Mouse (Mus musculus) midbrain, embryonic 11.5 days (tissue): ENCODE measurements around the gene Mkrn1. TPM values are rescaled to one million over a fixed set of nuclear protein-coding genes. Genes with fewer than 3 reads are reported as not detected.

Experiments used
- ATAC-seq: fragments of 200-750 bp; cut with Nextera tagmentation; 2 replicates; pipeline ENCODE4 v1.8.0; 2017; ENCODE audit warnings: moderate TSS enrichment, moderate library complexity; ENCODE audit not compliant: low FRiP score
- DNase-seq: peaks from one replicate; pipeline ENCODE4 v3.0.0; 2015; ENCODE audit warnings: low spot score; ENCODE audit errors: missing footprints
- H3K27ac ChIP-seq: fragments of 300-500 bp; sonication (generic); 2 replicates; pipeline ENCODE4 v1.5.1; 2014; ENCODE audit warnings: low read depth, low read length
- H3K27me3 ChIP-seq: fragments of 300-500 bp; sonication (generic); 2 replicates; pipeline ENCODE4 v1.6.1; 2014; ENCODE audit warnings: mild to moderate bottlenecking, low read length, moderate library complexity, mixed read lengths; ENCODE audit not compliant: control insufficient read depth, insufficient read depth
- H3K36me3 ChIP-seq: fragments of 300-500 bp; sonication (generic); 2 replicates; pipeline ENCODE4 v1.6.1; 2014; ENCODE audit warnings: mild to moderate bottlenecking, low read length, moderate library complexity, mixed read lengths; ENCODE audit not compliant: control insufficient read depth, insufficient read depth
- H3K4me1 ChIP-seq: fragments of 300-500 bp; sonication (generic); 2 replicates; pipeline ENCODE4 v1.6.1; 2014; ENCODE audit warnings: low read length; ENCODE audit not compliant: control insufficient read depth, insufficient read depth
- H3K4me2 ChIP-seq: fragments of 300-500 bp; sonication (generic); 2 replicates; pipeline ENCODE4 v1.6.1; 2014; ENCODE audit warnings: mild to moderate bottlenecking, moderate library complexity
- H3K4me3 ChIP-seq: fragments of 300-500 bp; sonication (generic); 2 replicates; pipeline ENCODE4 v1.5.1; 2014; ENCODE audit warnings: low read depth, low read length
- H3K9ac ChIP-seq: fragments of 300-500 bp; sonication (generic); 2 replicates; pipeline ENCODE4 v1.6.1; 2014; ENCODE audit warnings: low read length
- H3K9me3 ChIP-seq: fragments of 300-500 bp; sonication (generic); 2 replicates; pipeline ENCODE4 v1.6.1; 2016; ENCODE audit warnings: low read length; ENCODE audit not compliant: control insufficient read depth
- WGBS: fragments of 180-500 bp; shearing (Covaris S2); extraction: QIAGEN DNeasy Blood & Tissue Kit; methylation state at CpG from one replicate; pipeline ENCODE4 v1.1.7; 2014; 5-methylcytosine and 5-hydroxymethylcytosine counted together
- polyA plus RNA-seq: library from polyadenylated mRNA; unstranded; fragments of >200 nt; fragmentation: Nextera tagmentation; extraction: Ambion mirVana; gene quantifications from 2 replicates; pipeline ENCODE4 v1.2.1, GENCODE M21; 2014

Gene Mkrn1
- 128 and 131 TPM in 2 replicates for polyA plus RNA-seq

DNA sequence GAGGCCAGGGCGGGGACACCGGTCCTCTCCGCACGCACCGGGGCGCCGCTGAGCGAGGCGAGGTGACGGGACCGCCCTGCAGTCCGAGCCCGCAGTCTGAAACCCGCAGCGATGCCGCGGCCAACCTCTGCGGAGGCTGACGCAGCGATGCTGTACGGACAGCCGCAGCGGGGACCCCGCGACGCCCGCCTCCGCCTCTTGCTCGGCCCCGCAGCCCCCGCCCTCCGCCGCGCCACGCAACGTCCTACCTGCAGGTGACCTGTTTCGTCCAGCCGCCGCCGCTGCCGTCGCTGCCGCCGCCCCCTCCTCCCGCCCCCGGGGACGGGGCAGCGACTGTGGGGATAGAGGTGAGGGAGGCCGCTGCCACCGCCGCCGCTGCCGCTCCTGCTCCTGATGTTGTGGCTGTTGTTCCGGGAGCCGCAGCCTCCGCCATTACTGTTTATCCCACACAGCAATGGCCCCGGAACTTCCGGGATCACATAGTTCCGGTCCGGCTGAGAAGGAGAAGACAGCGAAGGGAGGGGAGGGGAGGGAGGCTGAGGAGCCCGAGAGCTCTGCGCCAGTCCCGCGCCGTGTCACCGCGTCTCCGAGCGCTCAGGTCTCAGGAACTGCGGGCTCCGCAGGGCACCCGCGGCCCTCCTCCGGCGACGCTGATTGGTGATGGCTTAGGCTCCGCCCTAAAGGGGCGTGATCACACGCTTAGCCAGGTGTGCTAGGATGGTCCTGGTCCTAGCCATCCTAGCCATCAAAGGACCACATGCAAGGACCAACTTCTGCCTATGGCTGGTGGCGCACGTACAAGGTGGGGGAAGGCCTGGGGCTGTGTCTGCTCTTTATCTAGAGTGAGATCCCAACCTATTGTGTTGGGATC, at the start of gene Mkrn1:
Gene Mkrn1 (minus strand): TSS at position 612 of the 871 bp plus-strand sequence.
- peak within 1 kb of the TSS; percentile 95 for H3K4me3 ChIP-seq
- WGBS = under 1% methylated on average over 74 of the region's 82 CpGs
- 0 out of 2 replicates have a peak, but pooled peaks cover 4% of the 10 kb centered on the region for H3K4me1 ChIP-seq
- H3K9me3 ChIP-seq = no peaks in the 10 kb centered on the region
- no peaks in the 10 kb centered on the region for H3K36me3 ChIP-seq
- ATAC-seq (peak; percentile 95), DNase-seq (peak; percentile 97)
- peak within 1 kb of the TSS; percentile 88 for H3K27ac ChIP-seq
- peak within 1 kb of the TSS; percentile 90 for H3K9ac ChIP-seq
- no peaks in the 10 kb centered on the region for H3K27me3 ChIP-seq
- H3K4me2 ChIP-seq = peak within 1 kb of the TSS; percentile 63

DNA sequence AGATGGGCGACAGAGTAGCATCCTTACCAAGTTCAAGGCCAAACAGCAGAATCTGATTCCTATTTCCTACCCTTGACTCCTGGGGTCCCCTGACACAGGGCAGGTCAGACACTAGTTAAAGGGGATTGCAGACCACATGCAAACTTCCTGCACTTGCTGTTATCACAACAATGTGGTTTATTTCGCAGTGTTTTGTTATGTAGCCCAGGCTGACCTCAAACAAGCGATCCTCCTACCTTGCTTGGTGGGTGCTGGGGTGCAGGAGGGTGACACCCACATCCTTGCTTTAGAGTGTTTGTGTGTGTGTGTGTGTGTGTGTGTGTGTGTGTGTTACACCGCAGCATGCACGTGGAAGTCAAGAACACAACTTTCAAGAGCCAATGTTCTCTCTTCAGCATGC, 49.2 kb upstream of the Mkrn1 start:
- no peak overlapping the region for H3K9ac ChIP-seq
- no peaks in the 10 kb centered on the region for H3K9me3 ChIP-seq
- no peak overlapping the region for H3K4me3 ChIP-seq
- no peak overlapping the region for H3K4me2 ChIP-seq
- H3K27ac ChIP-seq = no peak overlapping the region
- no peak for DNase-seq
- WGBS = 96% methylated on average over 5 of the region's 5 CpGs
- no peaks in the 10 kb centered on the region for H3K27me3 ChIP-seq
- H3K36me3 ChIP-seq = peaks cover 17% of the 10 kb centered on the region
- no peak for ATAC-seq
- no peaks in the 10 kb centered on the region for H3K4me1 ChIP-seq

DNA sequence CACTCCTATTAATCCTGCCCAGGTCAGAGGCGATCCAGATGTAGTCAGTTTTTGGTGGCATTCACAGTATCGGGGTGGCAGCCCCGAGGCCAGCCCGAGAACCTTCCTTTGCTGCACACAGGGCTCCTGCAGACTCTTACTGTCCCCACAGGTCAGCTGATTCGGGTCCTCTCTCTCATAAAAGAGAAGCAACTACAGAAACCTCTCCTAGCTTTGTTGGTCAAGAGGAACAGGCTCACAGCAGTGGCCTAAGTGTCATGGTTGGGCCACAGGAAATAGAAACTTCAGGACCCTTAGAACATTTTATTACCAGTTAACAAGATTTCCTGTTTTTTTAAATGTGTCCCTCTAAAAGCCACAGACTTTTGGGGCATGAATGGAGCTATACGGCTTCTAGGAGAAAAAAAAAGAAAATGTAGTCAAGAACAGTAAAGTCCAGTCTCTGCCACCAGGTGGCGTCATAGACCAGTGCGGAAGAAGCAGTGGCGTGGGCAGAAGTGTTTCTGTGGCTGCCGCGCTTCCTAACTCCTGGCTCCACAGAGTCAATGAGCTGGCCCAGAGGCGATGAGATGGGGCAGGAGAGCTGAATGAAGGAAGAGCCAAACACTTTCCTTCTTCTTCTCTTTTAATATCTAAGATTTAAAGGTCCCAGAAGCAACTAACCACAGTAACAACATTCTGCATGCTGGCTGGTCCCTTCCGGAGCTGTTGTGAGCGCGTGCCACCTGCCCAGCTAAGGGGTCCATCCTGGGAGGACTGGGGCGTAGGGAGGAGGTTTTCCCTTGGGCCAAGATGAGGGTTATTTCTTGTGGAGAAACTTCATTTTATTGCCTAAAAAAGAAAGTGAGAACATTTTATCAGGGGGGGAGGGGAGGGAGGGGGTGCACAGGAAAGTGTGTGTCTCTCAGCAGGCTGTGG, 42.6 kb upstream of the Mkrn1 start:
- H3K4me2 ChIP-seq = no peak overlapping the region
- no peaks in the 10 kb centered on the region; the same call in 1 of the 2 replicates for H3K9me3 ChIP-seq
- no peak overlapping the region for H3K4me3 ChIP-seq
- no peaks in the 10 kb centered on the region for H3K4me1 ChIP-seq
- ATAC-seq (peak; percentile 66; the same call in 1 of the 2 replicates), DNase-seq (peak; percentile 97)
- no peaks in the 10 kb centered on the region for H3K27me3 ChIP-seq
- H3K36me3 ChIP-seq = peaks cover 13% of the 10 kb centered on the region
- H3K27ac ChIP-seq = no peak overlapping the region
- no peak overlapping the region for H3K9ac ChIP-seq
- 52% methylated on average over 16 of the region's 16 CpGs for WGBS

DNA sequence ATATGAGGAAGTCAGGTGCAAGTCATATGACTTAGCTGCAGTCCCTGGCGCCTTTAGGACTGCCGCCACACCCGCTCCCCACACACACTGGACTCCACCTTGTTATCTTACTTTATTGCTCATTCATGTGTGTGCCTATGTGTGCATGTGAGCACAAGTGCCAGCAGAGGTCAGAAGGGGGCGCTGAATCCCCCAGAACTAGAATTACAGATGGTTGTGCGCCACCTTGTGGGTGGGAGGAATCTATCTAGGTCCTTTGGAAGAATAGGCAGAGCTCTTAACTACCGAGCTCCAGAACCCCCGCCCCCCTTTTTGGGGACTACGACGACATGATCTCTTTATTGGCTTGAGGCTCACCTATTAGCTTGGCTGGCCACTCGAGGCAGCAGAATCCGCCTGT, 39.8 kb upstream of the Mkrn1 start:
- peaks cover 13% of the 10 kb centered on the region for H3K36me3 ChIP-seq
- no peak overlapping the region for H3K4me2 ChIP-seq
- no peak overlapping the region for H3K27ac ChIP-seq
- no peak overlapping the region for H3K4me3 ChIP-seq
- no peak for ATAC-seq
- WGBS = 96% methylated on average over 11 of the region's 11 CpGs
- no peaks in the 10 kb centered on the region for H3K4me1 ChIP-seq
- H3K9ac ChIP-seq = no peak overlapping the region
- DNase-seq = peak; percentile 70
- no peaks in the 10 kb centered on the region for H3K27me3 ChIP-seq
- no peaks in the 10 kb centered on the region; the same call in 1 of the 2 replicates for H3K9me3 ChIP-seq

DNA sequence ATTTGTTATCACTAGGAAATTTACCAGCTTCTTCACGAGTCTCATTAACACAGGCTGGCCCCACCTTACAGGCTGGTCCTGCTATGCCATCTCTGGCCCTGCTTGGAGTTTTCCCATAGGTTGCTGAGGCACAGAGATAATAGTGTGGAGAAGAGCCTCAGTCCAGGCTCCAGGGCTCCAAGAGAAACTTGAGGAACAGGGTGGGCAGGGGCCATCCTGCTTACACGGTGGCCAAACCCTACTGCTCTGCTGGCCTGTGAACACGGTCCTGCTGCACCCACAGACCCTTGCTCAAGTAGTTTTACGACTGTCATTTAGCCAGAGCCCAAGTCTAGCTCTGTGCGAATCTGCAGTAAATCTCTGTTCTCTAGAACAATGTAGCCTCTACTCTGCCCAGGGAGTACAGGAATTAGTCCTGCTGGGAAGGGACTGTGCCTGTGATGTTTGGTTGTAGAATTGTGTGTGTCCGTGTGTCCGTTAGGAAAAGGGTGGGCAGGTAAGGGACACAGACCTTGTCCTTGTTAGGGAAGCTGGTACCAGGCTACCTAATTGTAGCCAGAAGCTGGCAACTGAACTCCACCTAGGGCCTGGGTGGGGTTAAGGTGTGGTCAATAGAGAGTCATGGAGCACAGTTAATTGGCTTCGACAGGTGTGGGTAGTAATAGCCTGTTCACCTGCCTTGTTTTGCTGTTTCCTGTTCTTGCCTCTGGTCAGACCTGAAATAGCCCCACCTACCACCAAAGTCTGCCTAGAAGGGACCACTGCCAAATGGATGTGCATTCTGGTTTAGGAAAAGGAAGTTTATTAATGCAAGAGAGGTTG, 35.3 kb upstream of the Mkrn1 start:
- H3K9me3 ChIP-seq = no peaks in the 10 kb centered on the region; the same call in 1 of the 2 replicates
- H3K4me2 ChIP-seq = no peak overlapping the region
- 86% methylated on average over 8 of the region's 8 CpGs for WGBS
- peaks cover 5% of the 10 kb centered on the region for H3K36me3 ChIP-seq
- ATAC-seq = no peak
- H3K27ac ChIP-seq = no peak overlapping the region
- H3K27me3 ChIP-seq = no peaks in the 10 kb centered on the region
- peak; percentile 76 for DNase-seq
- H3K4me1 ChIP-seq = no peaks in the 10 kb centered on the region
- no peak overlapping the region for H3K4me3 ChIP-seq
- no peak overlapping the region for H3K9ac ChIP-seq

DNA sequence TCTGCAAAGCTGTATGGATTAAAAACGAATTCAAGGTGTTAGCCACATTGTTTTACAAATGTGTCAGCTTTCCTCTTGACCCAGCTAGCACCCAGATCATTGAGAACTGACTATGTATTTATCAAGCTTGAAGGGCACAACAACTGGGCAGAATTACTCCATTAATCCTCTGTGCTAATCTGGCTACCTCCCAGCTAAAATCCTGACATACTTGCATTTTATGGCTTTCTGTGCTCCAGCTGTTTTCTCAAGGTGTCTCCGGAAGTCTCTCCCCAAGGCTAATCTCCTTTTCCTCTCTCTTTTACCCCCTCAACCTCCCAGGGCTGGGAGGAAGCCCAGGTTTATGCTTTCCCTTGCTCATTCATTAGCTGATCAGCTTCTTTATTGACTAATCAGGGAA, 34.4 kb upstream of the Mkrn1 start:
- DNase-seq (peak; percentile 82), ATAC-seq (no peak)
- no peak overlapping the region for H3K9ac ChIP-seq
- H3K9me3 ChIP-seq = no peaks in the 10 kb centered on the region
- H3K4me2 ChIP-seq = no peak overlapping the region
- 57% methylated on average over 2 of the region's 2 CpGs for WGBS
- H3K36me3 ChIP-seq = no peaks in the 10 kb centered on the region
- H3K27ac ChIP-seq = no peak overlapping the region
- no peaks in the 10 kb centered on the region for H3K27me3 ChIP-seq
- H3K4me3 ChIP-seq = no peak overlapping the region
- H3K4me1 ChIP-seq = no peaks in the 10 kb centered on the region

DNA sequence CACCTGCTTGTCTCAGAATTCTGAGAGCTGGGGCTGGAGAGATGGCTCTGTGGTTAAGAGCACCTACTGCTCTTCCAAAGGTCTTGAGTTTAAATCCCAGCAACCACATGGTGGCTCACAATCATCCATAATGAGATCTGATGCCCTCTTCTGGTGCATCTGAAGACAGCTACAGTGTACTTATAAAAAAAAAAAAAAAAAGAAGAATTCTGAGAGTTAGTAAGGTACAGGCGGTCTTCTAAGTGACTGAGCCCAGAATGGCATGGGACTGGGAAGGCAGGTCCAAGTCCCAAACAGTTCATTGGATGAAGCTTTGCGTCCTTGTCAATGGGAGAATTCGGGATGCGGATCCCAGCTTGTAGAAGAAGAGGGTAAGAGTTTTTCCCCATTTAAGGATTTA, 33.3 kb upstream of the Mkrn1 start:
- DNase-seq (peak; percentile 74), ATAC-seq (no peak)
- WGBS = 87% methylated on average over 4 of the region's 4 CpGs
- H3K4me1 ChIP-seq = no peaks in the 10 kb centered on the region
- no peak overlapping the region for H3K4me3 ChIP-seq
- H3K9ac ChIP-seq = no peak overlapping the region
- no peak overlapping the region for H3K4me2 ChIP-seq
- no peaks in the 10 kb centered on the region for H3K27me3 ChIP-seq
- H3K9me3 ChIP-seq = no peaks in the 10 kb centered on the region
- H3K27ac ChIP-seq = no peak overlapping the region
- no peaks in the 10 kb centered on the region for H3K36me3 ChIP-seq

DNA sequence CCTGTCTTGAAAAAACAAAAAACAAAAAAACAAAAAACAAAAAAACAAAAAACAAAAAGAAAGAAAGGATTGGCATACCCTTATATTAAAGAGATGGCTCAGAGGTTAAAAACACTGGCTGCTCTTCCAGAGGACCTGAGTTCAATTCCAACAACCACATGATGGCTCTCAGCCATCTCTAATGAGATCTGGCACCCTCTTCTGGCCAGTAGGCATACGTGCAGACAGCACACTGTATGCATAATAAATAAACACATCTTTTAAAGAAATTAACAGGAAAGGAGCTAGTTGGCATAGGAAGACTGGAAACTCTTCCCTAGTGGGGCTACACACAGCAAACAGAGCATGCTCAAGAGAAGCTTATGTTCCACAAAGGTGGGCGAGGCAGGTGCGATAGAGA, 30.8 kb upstream of the Mkrn1 start:
- no peak for DNase-seq
- Histone ChIP-seq H3K36me3 (no peaks in the 10 kb centered on the region), H3K27ac (no peak overlapping the region), H3K27me3 (no peaks in the 10 kb centered on the region), H3K4me3 (no peak overlapping the region), H3K4me2 (no peak overlapping the region), H3K9ac (no peak overlapping the region), H3K9me3 (no peaks in the 10 kb centered on the region), H3K4me1 (no peaks in the 10 kb centered on the region; the same call in 1 of the 2 replicates)
- no peak for ATAC-seq
- WGBS = 83% methylated on average over 3 of the region's 3 CpGs
